Mouse (Mus musculus) forebrain, embryonic 16.5 days (tissue): ENCODE data around the gene Dpyd. TPM values are rescaled to one million over a fixed set of nuclear protein-coding genes. Genes with fewer than 3 reads are reported as not detected.

Experiments
- ATAC-seq: fragments of 200-750 bp; cut with Nextera tagmentation; 2 replicates; pipeline ENCODE4 v1.8.0; 2017; ENCODE audit warnings: mild to moderate bottlenecking, moderate library complexity
- H3K27ac ChIP-seq: fragments of 300-500 bp; sonication (generic); 2 replicates; pipeline ENCODE4 v1.5.1; 2014; ENCODE audit warnings: low read length, control low read depth
- H3K27me3 ChIP-seq: fragments of 300-500 bp; sonication (generic); replicated peaks from 2 replicates; pipeline ENCODE4 v1.6.1; 2014; ENCODE audit warnings: low read length; ENCODE audit not compliant: control insufficient read depth, insufficient read depth
- H3K36me3 ChIP-seq: fragments of 300-500 bp; sonication (generic); 2 replicates; pipeline ENCODE4 v1.6.1; 2014; ENCODE audit not compliant: control insufficient read depth, insufficient read depth
- H3K4me1 ChIP-seq: fragments of 300-500 bp; sonication (generic); replicated peaks from 2 replicates; pipeline ENCODE4 v1.6.1; 2014; ENCODE audit warnings: low read length; ENCODE audit not compliant: control insufficient read depth, insufficient read depth
- H3K4me2 ChIP-seq: fragments of 300-500 bp; sonication (generic); 2 replicates; pipeline ENCODE4 v1.6.1; 2014; ENCODE audit warnings: mild to moderate bottlenecking, low read length, control low read depth
- H3K4me3 ChIP-seq: fragments of 300-500 bp; sonication (generic); replicated peaks from 2 replicates; pipeline ENCODE4 v1.5.1; 2014; ENCODE audit warnings: mild to moderate bottlenecking, low read length, control low read depth
- H3K9ac ChIP-seq: fragments of 300-500 bp; sonication (generic); replicated peaks from 2 replicates; pipeline ENCODE4 v1.6.1; 2014; ENCODE audit warnings: low read depth, low read length, control low read depth
- H3K9me3 ChIP-seq: fragments of 300-500 bp; sonication (generic); 2 replicates; pipeline ENCODE4 v1.6.1; 2016; ENCODE audit warnings: low read length; ENCODE audit not compliant: control insufficient read depth
- WGBS: fragments of 180-500 bp; shearing (Covaris S2); extraction: QIAGEN DNeasy Blood & Tissue Kit; methylation state at CpG from one replicate; pipeline ENCODE4 v1.1.7; 2014; 5-methylcytosine and 5-hydroxymethylcytosine counted together
- polyA plus RNA-seq: library from polyadenylated mRNA; unstranded; fragments of >200 nt; fragmentation: Nextera tagmentation; extraction: Ambion mirVana; gene quantifications from 2 replicates; pipeline ENCODE4 v1.2.1, GENCODE M21; 2015

Dpyd gene
- polyA plus RNA-seq, 1 experiment from 2014 or later = 8.1 TPM

GRCm38 (mm10) chr3:119333335-119334305, 771.7 kb downstream of the Dpyd start:
- Histone ChIP-seq H3K4me2 (no peak overlapping the region), H3K27ac (no peak overlapping the region), H3K9ac (no peak overlapping the region), H3K9me3 (no peaks in the 10 kb centered on the region), H3K4me3 (no peak overlapping the region), H3K4me1 (peaks cover 10% of the 10 kb centered on the region), H3K27me3 (no peaks in the 10 kb centered on the region), H3K36me3 (no peaks in the 10 kb centered on the region)
- 9% methylated on average over 7 of the region's 7 CpGs for WGBS
- peak; percentile 43; the same call in 1 of the 2 replicates for ATAC-seq

GRCm38 (mm10) chr3:119361555-119362385, 799.8 kb downstream of the Dpyd start:
- peak; percentile 96 for ATAC-seq
- peaks cover 12% of the 10 kb centered on the region for H3K4me1 ChIP-seq
- H3K27ac ChIP-seq = peak overlapping the region; percentile 73
- no peaks in the 10 kb centered on the region for H3K27me3 ChIP-seq
- 0 out of 2 replicates have a peak overlapping the region, but pooled peaks have one; percentile 11 for H3K4me3 ChIP-seq
- H3K9me3 ChIP-seq = no peaks in the 10 kb centered on the region
- H3K36me3 ChIP-seq = no peaks in the 10 kb centered on the region
- no peak overlapping the region for H3K9ac ChIP-seq
- H3K4me2 ChIP-seq = peak overlapping the region; percentile 31
- WGBS = 8% methylated on average over 13 of the region's 13 CpGs

- H3K36me3 ChIP-seq = no peaks in the 10 kb centered on the region
Observed at GRCm38 (mm10) chr3:119362392-119362791, 800.5 kb downstream of the Dpyd start.

GRCm38 (mm10) chr3:119368931-119369330, 807.0 kb downstream of the Dpyd start:
- no peak overlapping the region for H3K4me3 ChIP-seq
- no peak overlapping the region for H3K27ac ChIP-seq
- H3K36me3 ChIP-seq = no peaks in the 10 kb centered on the region
- no peaks in the 10 kb centered on the region for H3K27me3 ChIP-seq
- no peak overlapping the region for H3K9ac ChIP-seq
- no peaks in the 10 kb centered on the region for H3K9me3 ChIP-seq
- H3K4me1 ChIP-seq = no peaks in the 10 kb centered on the region
- peak; percentile 61 for ATAC-seq
- no peak overlapping the region for H3K4me2 ChIP-seq
- WGBS = 47% methylated on average over 2 of the region's 2 CpGs

More at GRCm38 (mm10) chr3:119362392-119362791, 800.5 kb downstream of the Dpyd start:
- peak; percentile 51 for ATAC-seq
- Histone ChIP-seq H3K4me2 (no peak overlapping the region), H3K4me3 (no peak overlapping the region), H3K27ac (peak overlapping the region; percentile 73), H3K9me3 (no peaks in the 10 kb centered on the region), H3K4me1 (peaks cover 12% of the 10 kb centered on the region), H3K9ac (no peak overlapping the region), H3K27me3 (no peaks in the 10 kb centered on the region)
- 10% methylated on average over 3 of the region's 3 CpGs for WGBS

- Histone ChIP-seq H3K4me3 (no peak overlapping the region), H3K9ac (no peak overlapping the region), H3K4me2 (no peak overlapping the region), H3K27me3 (no peaks in the 10 kb centered on the region), H3K27ac (no peak overlapping the region), H3K9me3 (no peaks in the 10 kb centered on the region), H3K4me1 (no peaks in the 10 kb centered on the region), H3K36me3 (no peaks in the 10 kb centered on the region)
- WGBS = 72% methylated on average over 1 of the region's 1 CpGs
- ATAC-seq = no peak
Observed at GRCm38 (mm10) chr3:119381119-119381518, 819.2 kb downstream of the Dpyd start.

- no peaks in the 10 kb centered on the region for H3K9me3 ChIP-seq
- H3K9ac ChIP-seq = no peak overlapping the region
- H3K4me2 ChIP-seq = no peak overlapping the region
- no peak overlapping the region for H3K27ac ChIP-seq
- 83% methylated on average over 1 of the region's 1 CpGs for WGBS
- ATAC-seq = no peak
- no peaks in the 10 kb centered on the region for H3K36me3 ChIP-seq
- no peaks in the 10 kb centered on the region for H3K27me3 ChIP-seq
- no peaks in the 10 kb centered on the region for H3K4me1 ChIP-seq
- H3K4me3 ChIP-seq = no peak overlapping the region
Observed at GRCm38 (mm10) chr3:119382395-119382794, 820.5 kb downstream of the Dpyd start.

- peak overlapping the region; percentile 71 for H3K27ac ChIP-seq
- peak overlapping the region; percentile 38 for H3K4me2 ChIP-seq
- WGBS = 20% methylated on average over 26 of the region's 26 CpGs
- H3K9ac ChIP-seq = peak overlapping the region; percentile 45
- H3K36me3 ChIP-seq = no peaks in the 10 kb centered on the region
- H3K27me3 ChIP-seq = no peaks in the 10 kb centered on the region
- H3K9me3 ChIP-seq = no peaks in the 10 kb centered on the region
- H3K4me1 ChIP-seq = 0 out of 2 replicates have a peak, but pooled peaks cover 3% of the 10 kb centered on the region
- 0 out of 2 replicates have a peak overlapping the region, but pooled peaks have one; percentile 16 for H3K4me3 ChIP-seq
- peak; percentile 85 for ATAC-seq
Observed at GRCm38 (mm10) chr3:119387332-119388105, 825.6 kb downstream of the Dpyd start.

GRCm38 (mm10) chr3:119397205-119397604, 835.3 kb downstream of the Dpyd start:
- Histone ChIP-seq H3K27me3 (no peaks in the 10 kb centered on the region), H3K4me3 (no peak overlapping the region), H3K27ac (no peak overlapping the region), H3K4me1 (no peaks in the 10 kb centered on the region; the same call in 1 of the 2 replicates), H3K9ac (no peak overlapping the region), H3K36me3 (no peaks in the 10 kb centered on the region), H3K9me3 (no peaks in the 10 kb centered on the region), H3K4me2 (no peak overlapping the region)
- 34% methylated on average over 5 of the region's 5 CpGs for WGBS
- ATAC-seq = peak; percentile 55; the same call in 1 of the 2 replicates
